Comparison of ENCODE assay signal across 12 mouse cellular contexts in the genomic region with DNA sequence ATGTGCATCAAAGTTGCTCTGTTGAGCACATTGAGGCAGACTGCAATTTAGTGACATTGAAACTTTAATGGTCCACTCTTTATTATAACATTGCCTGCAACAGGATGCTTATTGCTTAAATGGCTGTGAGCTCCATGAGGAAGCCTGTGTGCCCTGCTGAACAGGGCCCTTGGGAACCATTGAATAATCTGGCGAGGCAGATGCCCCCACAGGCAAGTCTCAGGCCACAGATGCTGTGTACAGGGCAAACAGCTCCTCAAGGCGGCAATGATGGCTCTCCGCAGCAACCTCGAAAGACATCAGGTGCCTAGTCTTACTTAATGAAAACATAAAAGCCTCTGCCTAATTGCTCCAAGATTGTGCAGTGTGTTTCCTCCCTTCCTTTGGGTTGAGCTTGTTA.
"Had no signal": no experiment of that assay in that cellular context is flagged by ENCODE, and none has a peak within 500 bp of the region (broad histone marks: within the 10 kb centered on the region; RNA-seq: fewer than 3 reads in every experiment).

No protein-coding gene starts in this region.

- H3K4me3 ChIP-seq: kidney, embryonic 15.5 days; limb, embryonic 13.5 days; midbrain, embryonic 10.5 days had no signal

- DNase-seq: kidney, adult 2 months; kidney, postnatal 14 days; layer of hippocampus, postnatal 36 days; lung, adult 2 months; lung, postnatal 36 days; midbrain, embryonic 14.5 days; thymus, postnatal 14 days had no signal

- H3K27ac ChIP-seq: kidney, embryonic 15.5 days; limb, embryonic 13.5 days; liver, embryonic 14.5 days; midbrain, embryonic 10.5 days; stomach, postnatal 0 days had no signal
